2 mouse cellular contexts compared by ENCODE assay signal in the genomic region with DNA sequence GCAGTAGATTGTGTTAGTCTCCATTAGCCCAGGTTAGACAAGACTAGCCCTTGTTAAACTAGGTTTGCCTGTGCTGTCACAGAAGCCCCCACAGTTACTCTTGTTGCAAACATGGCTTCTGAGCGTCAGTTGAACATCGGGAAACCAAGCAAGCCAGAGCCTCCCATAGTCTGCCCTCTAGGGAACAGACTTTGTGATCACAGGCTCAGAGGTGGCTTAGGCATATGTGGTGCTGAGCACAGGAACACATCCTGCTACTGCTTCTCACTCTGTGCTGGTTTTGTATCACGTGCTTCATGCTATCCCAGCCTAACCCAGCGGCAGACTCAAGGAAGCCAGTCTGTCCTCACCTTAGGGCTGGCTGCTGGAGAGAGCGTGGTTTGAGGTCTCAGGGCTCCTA.
TF ChIP-seq lines count a peak whose summit lies in the region.

No protein-coding gene starts in this region.

TF ChIP-seq in CH12.LX, 34 proteins besides CTCF, POLR2A, EP300 and RAD21 (continued from another document):
- TF ChIP-seq POLR2AphosphoS2 (IDR thresholded peaks at IDR 0.05; ENCODE audit: low read depth, low read length) (no peak), ZC3H11A (IDR thresholded peaks at IDR 0.05; ENCODE audit: low read depth, low read length) (no peak), ETS1 (conservative IDR thresholded peaks at IDR 0.05; ENCODE audit: low read depth, low read length) (no peak), CHD2 (IDR thresholded peaks at IDR 0.05; ENCODE audit: low read length) (no peak)
TF ChIP-seq in CH12.LX: peak in this region for 0.

TF ChIP-seq in MEL, 35 proteins besides CTCF, POLR2A, EP300 and RAD21 (continued from another document):
- TF ChIP-seq ZMIZ1 (IDR thresholded peaks at IDR 0.05; ENCODE audit: low read depth, low read length), result no peak
